Mouse (Mus musculus) embryo, embryonic 9.5 days (tissue): Measurements from ENCODE around the gene Siah3.

Source experiments
- DNase-seq: peaks from one replicate; pipeline ENCODE4 v3.0.0-alpha.2; 2017; ENCODE audit errors: extremely low spot score

Gene Siah3

DNA sequence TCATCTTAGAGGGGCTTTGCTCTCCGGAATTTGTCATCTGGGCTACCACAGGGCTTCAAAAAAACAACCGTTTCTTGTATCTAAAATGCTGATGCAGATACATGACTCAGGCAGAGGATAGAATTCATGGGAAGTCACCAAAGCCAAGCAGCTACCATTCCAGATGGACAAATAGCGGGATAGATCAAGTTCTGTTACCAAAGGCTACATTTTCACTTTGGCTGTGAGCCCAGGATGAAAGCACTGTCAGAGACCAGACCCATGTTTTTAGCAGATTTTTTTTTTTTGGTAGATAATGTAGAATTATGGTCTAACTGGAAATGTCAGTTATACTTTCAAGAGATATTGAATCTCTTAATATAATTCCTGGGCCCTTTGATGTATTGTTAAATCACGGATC is 7.4 kb downstream of the Siah3 start:
- DNase-seq: no peak

DNA sequence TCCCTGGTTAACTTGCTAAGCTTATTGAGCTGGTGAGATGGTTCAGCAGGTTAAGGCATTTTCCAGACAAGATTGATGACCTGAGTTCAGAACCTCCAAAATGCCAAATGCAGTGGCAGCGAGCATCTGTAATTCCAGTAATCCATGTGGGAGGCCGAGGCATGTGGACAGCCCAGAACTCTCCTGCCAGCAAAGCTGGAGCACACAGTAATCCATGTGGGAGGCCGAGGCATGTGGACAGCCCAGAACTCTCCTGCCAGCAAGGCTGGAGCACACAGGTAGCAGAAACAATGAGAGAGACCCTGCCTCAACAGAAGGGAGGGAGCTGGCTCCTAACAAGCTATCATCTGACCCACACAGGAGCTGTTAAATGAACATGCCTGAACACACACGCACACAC is 13.2 kb downstream of the Siah3 start:
- DNase-seq: no peak

DNA sequence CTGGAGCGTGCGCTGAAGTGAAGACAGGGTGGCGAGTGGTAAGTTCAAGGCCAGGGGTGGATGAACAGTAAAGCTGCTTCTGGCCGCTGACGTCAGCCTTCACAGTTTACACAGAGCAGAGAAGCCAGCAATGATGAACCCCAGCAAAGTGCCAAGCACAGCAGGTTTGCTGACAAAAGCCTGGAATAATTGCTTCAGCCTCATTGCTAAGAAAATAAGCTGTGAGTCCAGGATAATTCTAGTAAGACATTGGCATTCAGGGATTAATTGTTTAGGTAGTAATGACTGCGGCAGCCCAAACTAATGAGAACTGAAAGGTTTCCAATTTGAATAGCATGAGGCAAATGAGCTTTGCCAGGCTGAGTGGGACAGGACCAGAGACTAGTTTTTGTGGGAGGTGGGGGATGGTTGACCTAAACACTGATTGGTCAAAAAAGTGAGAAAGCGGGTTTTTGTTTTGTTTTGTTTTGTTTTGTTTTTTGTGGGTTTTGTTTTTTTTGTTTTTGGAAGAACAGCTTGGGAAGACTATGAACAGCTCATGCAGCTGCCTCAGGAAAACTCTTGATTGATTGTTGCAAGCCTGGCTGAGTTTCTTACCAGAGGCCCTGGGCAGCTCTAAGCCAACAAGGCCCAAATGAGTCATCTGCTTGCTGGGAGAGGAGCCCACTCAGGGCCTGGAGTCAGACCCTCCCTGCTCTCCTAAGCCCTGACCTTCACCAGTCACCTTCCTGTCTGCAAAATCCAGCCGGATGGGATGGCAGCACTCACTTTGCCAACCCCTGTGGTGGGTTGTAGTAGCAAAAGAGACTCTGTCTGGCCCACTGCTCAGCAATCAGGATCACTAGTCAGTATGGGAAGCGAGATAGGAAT is 17.5 kb downstream of the Siah3 start:
- no peak for DNase-seq

DNA sequence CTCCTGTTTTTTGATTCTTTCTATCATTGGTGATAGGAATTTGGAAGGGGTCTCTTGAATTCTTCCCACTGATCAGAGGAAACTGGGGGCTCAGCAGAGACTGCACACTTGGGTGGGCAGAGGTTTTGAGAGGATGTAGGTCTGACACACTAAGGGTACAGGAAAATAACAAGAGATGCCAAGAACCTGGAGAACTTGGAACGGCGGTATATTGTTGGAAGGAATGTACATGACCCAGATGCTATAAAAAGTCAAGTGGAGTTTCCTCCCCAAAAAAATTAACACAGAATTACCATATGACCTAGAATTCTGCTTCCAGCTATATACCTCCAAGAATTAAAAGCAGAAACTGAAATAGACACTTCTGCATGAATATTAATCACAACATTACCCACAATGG is 20.1 kb downstream of the Siah3 start:
- DNase-seq: no peak

DNA sequence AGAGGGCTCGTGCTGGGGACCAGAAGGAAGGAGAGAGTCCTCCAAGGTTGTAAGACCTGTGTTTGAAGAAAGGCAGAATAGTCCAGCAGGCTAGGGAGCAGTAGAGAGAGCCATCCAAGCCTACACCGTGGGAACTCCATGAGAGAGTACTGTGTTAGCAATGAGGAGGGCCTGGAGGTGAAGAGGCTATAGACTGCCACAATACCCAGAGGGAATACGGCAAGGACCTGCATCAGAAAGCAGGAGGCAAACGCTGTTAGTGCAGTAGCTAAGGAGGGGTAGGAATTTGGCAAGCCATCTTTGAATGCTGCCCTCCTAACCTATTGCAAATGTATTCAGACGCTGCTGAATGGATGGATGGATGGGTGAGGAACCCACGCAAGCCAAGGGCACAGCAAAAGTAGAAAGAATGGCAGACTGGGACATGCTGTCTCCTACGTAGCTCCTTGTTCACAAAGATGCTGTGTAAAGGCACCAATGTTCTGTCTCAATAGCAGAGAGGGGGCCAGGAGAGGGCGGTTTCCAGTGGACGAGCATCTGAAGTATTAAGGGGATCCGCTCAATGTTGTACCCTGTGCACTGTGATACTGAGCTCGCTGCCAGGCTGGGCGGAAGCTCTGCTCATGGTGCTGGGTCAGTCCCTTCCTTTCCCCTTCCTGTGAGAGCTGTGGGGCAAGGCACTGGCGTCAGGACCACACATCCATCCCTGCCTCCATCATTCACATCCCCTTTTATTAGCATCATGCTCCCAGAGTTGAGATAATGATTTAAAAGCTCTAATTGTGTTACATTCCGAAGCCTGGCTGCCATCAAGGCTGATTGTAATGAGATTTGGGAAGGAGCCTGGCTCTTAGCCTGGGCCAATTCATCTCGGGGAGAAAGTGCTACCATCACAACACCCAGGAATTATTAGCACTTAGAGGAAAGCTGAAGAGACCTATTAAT is 26.7 kb downstream of the Siah3 start:
- no peak for DNase-seq

DNA sequence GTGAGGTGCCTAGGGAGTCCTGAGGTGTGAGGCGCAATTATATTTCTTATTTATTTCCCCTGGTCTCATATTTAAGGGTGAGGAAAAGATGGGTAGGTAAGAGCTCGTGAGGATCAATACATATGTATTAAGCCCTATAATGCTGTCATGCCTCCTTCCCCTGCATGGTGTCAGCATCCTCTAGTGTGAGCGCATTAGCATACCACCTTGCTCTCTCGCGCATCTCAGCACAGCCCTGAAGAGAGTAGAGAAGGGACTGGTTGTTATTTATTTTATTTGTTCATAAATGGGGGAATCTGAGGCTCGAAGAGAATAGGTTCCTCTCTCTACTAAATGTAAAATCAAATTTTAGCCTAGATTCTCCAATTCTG is 27.4 kb downstream of the Siah3 start:
- no peak for DNase-seq

DNA sequence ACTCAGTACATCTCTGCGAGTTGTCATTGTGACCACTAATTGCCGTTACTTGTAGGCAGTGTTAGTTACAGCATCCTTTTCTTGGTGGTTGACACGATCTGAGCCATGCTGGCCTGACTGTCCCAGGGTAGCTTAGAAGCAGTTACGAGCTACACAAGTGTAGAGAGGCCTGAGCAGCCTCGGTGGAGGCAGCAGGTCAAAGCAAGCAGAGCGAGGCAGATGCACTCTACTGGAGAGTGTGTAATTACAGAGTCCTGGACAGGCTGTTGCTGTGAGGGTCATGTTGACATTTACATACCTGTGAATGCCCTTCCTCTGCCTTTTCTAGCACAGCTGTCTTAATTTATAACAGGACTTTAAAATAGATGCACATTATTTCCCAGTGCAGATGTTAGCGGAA is 32.1 kb downstream of the Siah3 start:
- no peak for DNase-seq

DNA sequence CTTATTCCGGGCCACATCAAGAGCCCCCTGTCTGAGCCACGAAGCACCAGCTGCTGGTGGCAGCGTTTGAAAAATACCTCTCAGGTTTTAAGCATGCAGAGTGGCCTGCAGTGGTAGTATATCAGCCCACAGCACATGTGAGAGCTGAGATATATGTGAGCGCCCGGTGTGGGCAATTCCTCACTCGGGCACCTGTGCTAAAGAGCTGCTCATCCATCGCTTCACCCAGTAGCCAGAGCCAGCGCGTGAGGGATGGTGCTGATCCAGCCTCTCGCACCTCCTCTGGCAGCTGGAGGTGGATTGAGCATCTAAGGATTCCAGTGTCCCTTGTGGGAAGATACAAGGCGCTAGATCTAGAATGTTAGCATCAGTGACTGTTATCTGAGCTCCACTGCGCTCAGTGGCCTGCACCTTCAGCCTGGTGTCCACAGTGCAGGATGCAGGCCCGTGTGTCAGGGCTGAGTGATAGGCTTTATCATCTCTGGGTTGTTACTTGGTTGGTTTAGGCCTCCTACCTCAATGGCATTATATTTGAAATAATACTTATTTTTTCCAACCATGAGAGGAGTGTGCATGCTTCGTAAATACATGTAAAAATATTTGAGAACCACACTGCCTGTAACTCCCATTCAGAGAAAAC is 37.9 kb downstream of the Siah3 start:
- no peak for DNase-seq

DNA sequence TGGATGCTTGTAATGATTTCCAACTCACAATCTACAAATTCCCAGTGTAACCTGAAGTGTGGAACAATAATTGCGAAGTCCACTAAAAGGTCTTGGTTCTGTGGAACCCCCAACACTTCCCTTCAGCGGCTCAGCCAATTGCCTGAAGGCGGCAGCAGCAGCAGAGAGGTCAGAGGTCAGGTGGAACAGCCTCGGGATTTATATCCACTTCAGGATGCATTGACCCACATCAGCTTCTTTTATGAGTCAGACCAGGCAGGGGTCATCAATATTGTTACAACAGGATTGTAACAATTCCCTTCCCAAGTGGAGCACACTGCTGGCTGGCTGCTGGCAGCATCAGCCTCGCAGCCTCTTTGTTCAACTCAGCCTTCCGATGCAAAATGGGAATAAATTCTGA is 39.1 kb downstream of the Siah3 start:
- DNase-seq: peak; percentile 65

DNA sequence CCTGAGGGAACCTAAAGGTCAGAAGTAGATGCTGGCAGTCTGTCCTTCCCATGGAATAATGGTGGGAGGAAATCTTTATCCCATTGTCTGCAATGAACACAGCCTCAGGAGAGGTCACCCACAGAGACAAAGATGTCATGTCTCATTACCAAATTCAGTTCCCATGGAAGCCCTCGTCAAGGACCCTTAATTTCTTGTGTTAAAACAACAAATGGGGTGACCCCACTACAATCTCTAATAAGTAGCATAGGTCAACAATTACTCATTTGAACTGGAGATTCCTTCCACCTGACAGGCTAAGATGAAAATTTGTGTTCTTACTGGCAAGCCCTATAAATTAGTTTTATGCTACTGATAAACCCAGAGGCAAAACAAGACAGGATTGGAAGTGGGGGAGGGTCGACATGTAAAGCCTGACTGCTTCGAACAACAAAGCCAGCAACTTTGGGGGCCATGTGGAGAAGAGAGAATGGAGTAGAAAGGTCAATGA is 45.8 kb downstream of the Siah3 start:
- peak; percentile 39 for DNase-seq

DNA sequence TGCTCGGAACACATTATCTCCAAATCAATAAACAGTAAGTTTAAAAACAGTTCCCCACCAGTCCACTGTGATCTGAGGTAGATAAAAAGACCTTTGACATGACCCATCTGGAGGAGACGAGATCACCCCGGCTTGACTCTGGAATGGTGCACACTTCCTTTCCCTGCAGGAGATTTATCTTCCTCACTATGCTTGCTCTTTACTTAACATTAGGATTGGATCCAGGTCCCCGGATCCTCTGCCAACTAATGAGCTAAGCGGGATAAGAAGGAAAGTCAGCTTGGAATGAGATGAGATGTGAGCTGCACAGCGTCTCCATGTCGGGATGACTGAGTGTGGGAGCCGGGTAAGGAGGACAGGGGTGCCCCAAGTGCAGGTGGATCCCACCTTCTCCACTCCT is 46.7 kb downstream of the Siah3 start:
- no peak for DNase-seq

DNA sequence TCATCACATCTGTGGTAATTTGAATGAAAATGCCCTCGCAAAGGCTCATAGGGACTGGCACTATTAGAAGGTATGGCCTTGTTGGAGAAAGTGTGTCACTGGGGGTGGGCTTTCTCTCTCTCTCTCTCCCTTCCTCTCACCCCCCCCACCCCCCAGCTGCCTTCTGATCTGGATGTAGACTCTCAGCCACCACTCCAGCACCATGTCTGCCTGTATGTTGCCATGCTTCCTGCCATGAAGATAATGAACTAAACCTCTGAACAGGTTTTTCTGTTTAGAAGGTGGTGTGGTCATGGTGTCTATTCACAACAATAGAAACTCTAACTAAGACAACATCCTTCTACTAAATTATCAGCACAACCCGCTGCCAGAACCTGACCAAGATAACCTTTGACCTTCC is 48.5 kb downstream of the Siah3 start:
- no peak for DNase-seq

DNA sequence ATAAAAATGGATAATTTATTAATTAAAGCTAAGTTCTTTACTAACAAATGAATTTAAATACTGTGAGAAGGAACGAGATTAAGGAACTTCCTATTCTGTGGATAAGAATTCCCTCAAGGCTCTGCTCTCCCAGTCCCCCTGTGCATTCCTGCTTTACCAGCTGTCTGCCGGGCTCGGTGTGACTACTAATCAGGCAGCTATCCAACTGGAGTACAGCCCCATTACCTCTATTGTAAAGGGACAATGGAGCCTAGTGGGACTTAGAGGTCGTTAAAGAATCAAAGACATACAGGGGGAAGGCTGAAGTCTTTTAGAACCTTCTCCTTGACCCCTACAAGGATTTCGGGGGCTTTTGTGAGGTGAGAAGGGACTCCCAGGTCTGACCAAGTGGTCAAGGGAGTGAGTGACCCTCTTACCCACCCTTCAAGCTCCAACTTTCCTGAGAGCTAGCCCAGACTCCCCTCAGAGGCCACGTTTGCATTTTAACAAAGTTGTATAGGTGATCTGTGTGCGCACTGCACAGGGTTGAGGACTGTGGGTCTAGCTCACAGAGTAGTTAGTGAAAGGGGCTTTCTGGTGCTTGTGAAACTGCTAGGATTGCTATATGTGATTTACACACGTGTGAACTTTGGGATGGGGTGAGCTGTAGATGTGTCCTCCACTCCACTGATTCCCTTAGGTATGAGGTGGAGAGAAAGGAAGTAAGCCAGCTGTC is 49.5 kb downstream of the Siah3 start:
- DNase-seq: peak; percentile 40

DNA sequence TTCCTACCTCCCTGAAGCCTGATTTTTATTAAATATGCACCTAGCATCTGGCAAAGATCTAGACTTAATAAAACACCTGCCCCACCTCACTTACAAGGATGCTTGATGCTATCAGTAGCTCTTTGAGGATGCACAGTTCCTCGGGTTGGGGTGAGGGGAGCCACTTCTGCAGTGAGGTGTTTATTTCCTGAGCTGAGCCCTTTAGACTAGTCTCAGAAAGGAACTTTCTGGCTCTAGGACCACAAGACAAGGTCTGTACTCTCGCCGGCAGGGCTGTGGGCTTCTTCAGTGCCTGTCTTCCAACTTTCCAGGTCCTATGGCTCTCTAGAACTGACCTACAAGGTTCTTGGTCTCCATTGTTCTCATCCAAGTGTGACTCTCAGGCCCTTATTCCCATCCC is 50.5 kb downstream of the Siah3 start:
- no peak for DNase-seq

DNA sequence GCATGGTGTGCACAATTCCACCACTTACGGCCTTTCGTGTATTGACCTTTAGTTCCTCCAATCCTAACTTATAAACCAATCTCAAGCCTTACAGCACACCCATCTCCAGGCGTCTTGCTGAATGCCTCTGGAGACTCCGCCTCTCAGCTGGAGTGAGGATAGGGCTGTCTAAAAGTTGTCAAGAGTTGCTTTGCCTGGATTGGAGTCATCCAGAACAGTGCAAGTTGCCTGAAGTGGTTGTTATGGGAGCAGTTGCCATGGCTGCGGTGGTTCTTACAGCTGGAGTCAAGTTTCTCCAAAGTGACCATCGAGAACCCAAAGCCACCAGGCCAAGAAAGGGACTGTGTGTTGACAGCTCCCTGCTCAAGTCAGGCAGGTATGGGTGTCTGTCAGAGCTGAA is 54.3 kb downstream of the Siah3 start:
- no peak for DNase-seq

DNA sequence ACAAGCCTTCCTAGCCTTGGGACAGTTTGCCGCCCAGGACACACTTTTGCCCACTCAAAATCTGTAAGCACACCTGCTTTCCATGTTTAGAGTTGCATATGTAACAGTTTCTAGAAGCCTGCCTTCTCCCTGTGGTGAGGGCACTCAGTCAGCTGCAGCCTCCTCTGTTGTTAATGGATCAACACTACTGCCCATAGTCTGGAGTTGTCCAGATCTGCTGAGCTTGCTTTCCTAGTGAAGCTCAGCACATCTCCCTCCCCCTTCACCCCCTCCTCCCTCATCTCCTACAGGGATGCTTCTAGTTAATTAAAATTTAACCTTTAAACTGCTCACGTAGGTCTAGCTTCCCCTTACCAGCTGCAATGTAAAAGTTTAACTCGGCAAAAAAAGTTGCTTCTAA is 57.2 kb downstream of the Siah3 start:
- DNase-seq: no peak

DNA sequence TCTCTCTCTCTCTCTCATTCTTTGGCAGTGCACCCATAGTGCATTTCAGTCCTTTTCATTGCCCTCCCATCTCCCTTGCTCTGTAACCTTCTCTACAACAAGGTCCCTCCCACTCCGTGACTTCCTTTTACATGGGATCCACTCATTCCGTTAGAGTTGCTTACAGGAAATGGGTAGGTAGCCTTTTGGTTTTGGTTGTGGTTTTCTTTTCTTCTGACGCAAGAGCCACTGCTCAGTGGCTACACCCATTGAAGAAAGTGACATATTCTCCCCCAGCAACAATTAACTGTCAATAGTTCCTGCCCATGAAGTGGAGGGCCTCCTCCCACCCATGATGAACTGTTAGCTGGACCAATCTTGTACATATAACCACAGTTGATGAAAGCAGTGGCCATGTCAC is 60.4 kb downstream of the Siah3 start:
- DNase-seq: no peak

DNA sequence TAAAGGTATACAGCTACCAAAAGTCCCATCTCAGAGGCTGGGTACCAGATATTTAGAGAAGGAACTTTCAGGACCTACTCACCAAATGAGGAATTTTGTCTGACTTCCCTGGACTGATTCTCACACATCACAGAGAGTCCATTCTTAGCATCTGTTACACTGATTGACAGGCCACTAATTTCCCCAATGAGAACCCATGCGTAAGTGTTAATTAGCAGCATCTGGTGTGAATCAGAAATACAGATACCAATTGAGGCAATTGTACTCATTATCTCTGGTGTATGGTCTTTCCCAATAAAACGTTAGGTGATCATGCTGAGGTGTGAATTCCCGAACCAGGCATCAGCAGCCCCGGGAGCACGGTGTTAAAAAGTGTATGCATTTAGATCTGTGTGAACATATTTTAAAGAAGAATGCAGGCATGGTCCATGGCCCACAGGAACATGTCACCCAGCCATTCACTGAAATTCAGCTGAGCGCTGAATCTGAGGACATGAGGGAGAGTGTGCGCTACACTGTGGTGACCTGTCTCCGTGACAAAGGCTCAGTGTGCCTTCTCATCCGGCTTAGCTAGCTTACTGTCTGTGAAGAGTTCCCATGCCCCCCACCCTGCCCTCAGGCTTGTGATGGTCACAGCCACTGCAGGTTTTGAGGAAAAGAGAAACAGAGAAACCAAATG is 61.3 kb downstream of the Siah3 start:
- DNase-seq: no peak

DNA sequence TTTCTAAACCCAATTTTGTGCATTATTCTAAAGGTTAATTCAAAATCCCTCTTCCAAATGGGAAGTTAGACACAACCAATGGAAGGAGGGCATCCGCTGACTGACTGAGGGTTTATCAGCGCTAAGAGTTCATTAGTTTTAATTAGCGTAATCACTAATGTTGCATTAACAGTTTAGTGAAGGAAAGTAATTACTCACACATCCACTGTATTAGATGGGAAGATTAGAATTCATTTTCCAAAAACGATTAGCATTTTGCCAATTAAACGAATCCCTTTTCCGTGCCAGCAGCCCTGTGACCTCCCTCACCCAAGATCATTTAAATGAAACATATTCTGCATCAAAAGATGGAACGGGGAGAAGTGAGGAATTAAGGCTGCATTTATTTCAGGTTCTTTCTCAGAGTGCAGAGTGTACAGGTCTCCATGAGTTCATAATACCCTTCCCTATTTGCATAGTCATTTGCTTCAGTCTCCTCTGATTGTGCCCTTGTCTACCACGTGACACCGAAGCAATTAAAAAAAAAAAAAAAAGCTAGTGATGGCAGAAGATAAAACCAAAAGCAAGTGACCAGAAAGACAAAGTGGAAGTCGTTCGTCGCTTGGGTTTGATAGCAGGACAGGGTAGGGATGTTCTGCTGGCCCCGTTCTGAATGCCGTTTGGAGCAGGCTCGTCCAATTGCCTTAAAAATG is 62.6 kb downstream of the Siah3 start:
- no peak for DNase-seq

DNA sequence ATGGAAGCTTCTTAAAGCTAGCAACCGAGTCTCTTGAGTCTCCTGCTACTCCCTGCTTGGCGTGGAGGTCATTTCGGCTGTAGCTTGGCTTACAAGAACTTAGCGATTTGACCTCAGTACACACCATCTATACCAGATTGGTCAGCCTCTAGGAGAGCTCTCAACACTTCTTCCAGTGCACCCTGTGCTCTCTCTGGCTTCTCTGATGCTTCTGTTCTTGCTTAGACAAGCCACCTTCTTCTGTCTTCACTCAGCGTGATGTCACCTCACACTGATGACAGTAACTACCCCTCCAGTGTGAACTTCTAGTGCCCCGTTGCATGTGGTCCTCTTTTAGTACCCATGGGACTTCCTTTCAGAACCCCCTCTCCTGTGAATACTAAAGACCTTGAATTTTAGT is 63.1 kb downstream of the Siah3 start:
- no peak for DNase-seq
